Mouse (Mus musculus) retina, adult 2 months (tissue): ENCODE measurements around the gene Gm4027.
"Not testable (repeated sequence)": the region's sequence is repeated elsewhere in the genome, so short reads cannot be mapped to it uniquely, and the experiment has no call there.

Experiments
- DNase-seq: peaks from one replicate; pipeline ENCODE4 v3.0.0-alpha.2; 2012; ENCODE audit warnings: low read depth, low spot score

Gene Gm4027

DNA sequence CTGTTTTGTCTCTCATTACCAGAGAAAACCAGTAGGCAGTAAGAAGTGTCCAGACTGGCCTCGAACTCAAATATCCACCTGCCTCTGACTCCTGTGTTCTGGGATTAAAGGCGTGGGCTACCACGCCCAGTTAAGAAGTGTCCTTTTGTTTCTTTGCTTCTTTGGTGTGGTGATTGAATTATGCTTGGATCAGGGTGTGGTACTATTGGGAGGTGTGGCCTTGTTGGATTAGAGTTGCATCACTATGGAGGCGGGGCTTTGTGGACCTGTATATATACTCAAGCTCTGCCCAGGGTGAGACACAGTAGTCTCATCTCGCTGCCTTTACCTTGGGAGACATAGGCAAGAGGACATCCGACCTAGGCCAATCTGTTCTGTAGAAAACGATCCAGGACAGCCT lies at the start of gene Gm4027:
TSS of gene Gm4027 (plus strand) at position 301 of the 400 bp plus-strand sequence.
- DNase-seq, result not testable (repeated sequence)

- DNase-seq, result not testable (repeated sequence)
Observed at GRCm38 (mm10) chr12:87601388-87601787, 17.3 kb upstream of the Gm4027 start.

GRCm38 (mm10) chr12:87602388-87602787 lies 16.3 kb upstream of the Gm4027 start, which contains the start of gene Oog1:
Gene Oog1 (plus strand): TSS chr12:87602688.
- not testable (repeated sequence) for DNase-seq

DNA sequence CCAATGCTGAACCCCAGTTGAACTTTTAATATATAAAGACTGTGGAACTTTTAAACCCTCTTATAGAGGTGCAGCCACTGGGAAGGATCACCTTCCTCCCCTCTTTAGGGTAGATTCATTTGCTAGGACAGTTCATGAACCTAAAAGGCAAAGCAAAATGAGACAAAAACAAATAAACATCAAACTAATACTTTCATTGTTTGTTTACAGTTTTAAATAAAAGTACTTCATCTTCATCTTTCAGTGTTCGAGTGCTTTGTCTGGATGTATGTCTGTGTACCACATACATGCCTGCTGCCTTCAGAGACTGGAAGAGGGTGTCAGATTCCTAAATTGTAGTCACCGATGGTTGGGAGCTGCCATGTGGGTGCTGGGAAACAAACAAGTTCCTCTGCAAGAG lies 25.9 kb downstream of the Gm4027 start, which contains the start of gene Gm16381:
TSS of gene Gm16381 (minus strand) at position 101 of the 400 bp plus-strand sequence.
- not testable (repeated sequence) for DNase-seq

DNA sequence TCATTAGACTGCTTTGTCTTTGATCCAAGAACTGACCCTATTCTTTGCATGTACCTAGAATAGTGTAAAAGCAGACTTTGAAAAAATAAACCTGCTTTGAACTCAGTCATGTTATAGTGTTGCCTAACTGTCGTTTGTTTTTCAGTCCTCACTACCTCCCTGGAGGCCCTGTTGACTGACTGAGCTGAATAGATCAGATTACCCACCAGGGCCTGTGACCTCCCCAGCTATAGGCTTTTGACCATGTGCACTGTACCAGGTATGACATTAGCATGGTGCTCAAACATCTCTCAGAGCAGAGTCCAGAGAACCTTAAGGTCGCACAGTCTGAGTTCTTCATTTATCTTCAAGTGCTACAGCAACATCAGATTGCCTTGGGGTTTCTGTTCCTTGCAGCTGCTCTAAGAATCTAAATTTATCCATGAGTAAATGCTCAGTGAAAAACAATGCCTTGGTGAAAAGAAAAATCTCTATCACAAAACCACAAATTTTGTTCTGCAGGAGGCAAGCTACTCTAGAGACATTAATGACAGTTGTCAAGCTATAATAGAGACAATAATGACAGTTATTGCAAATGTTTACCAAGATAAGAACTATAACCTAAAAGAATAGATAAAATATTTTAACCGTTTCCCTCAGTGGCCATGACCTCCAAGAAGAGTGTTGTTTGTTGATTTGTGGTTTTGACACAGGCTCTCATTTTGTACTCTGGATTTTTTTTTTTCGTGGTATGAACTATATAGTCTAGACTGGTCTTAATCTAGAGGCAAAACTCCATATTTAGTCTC lies 34.4 kb downstream of the Gm4027 start:
- DNase-seq, result not testable (repeated sequence)
